Mouse (Mus musculus) CH12.LX (cell line): Measurements from ENCODE around the gene Daam1. TPM values are rescaled to one million over a fixed set of nuclear protein-coding genes. Genes with fewer than 3 reads are reported as not detected.

Source experiments
- DNase-seq: peaks from one replicate; pipeline ENCODE4 v3.0.0-alpha.2; 2013; ENCODE audit errors: extremely low read depth
- H3K27ac ChIP-seq: 2 replicates; pipeline ENCODE4 v1.5.1; 2012; ENCODE audit warnings: low read depth, mild to moderate bottlenecking, control low read depth, moderate library complexity; ENCODE audit not compliant: insufficient read depth
- H3K27me3 ChIP-seq: replicated peaks from 2 replicates; pipeline ENCODE3; 2012; ENCODE audit warnings: inconsistent platforms
- H3K36me3 ChIP-seq, 2 experiments: replicated peaks in 1 of 2; 2 replicates each; pipeline versions ENCODE3 to v1.6.1; 2012; ENCODE audit warnings: inconsistent platforms in 1 of 2, low read length in 1 of 2, mild to moderate bottlenecking in 1 of 2, mixed read lengths in 1 of 2, moderate library complexity in 1 of 2; ENCODE audit not compliant: control insufficient read depth in 1 of 2, insufficient read depth in 1 of 2
- H3K4me1 ChIP-seq, 2 experiments: 2 replicates each; pipeline ENCODE4 v1.6.1; 2012; ENCODE audit warnings: inconsistent platforms in 1 of 2, moderate library complexity in 1 of 2; ENCODE audit not compliant: insufficient read depth in 2 of 2, control insufficient read depth in 1 of 2
- H3K4me2 ChIP-seq: 2 replicates; pipeline ENCODE4 v1.6.1; 2012; ENCODE audit warnings: low read depth, mild to moderate bottlenecking, control low read depth; ENCODE audit not compliant: poor library complexity, insufficient read depth, severe bottlenecking
- H3K4me3 ChIP-seq, 3 experiments: fragments of 150-350 bp in 1 of 3; sonication (generic) in 1 of 3; replicated peaks in 1 of 3; 2 replicates each; pipeline versions ENCODE3 to v1.5.1; 2011 to 2012; ENCODE audit warnings: low read depth in 2 of 3, low read length in 2 of 3, mild to moderate bottlenecking in 2 of 3, moderate library complexity in 2 of 3, control low read depth in 1 of 3, improper control_type of control experiment in 1 of 3, inconsistent platforms in 1 of 3, mixed read lengths in 1 of 3; ENCODE audit not compliant: poor library complexity in 1 of 3
- H3K79me2 ChIP-seq: replicated peaks from 2 replicates; pipeline ENCODE4 v1.6.1; 2012; ENCODE audit warnings: mild to moderate bottlenecking, moderate library complexity; ENCODE audit not compliant: control insufficient read depth, poor library complexity, insufficient read depth, severe bottlenecking; ENCODE audit errors: extremely low read depth
- H3K9ac ChIP-seq: 2 replicates; pipeline ENCODE4 v1.6.1; 2012; ENCODE audit warnings: low read depth, mild to moderate bottlenecking, control low read depth, moderate library complexity; ENCODE audit not compliant: insufficient read depth
- H3K9me3 ChIP-seq: replicated peaks from 2 replicates; pipeline ENCODE3; 2012; ENCODE audit warnings: low read length, inconsistent platforms, mixed read lengths
- BHLHE40 ChIP-seq: IDR thresholded peaks from 2 replicates; pipeline ENCODE4 v1.6.1; 2011; ENCODE audit warnings: mild to moderate bottlenecking, low read depth, low read length, improper control_type of control experiment
- CHD2 ChIP-seq: IDR thresholded peaks from 2 replicates; pipeline ENCODE4 v1.6.1; 2011; ENCODE audit warnings: low read length, improper control_type of control experiment
- ELF1 ChIP-seq: IDR thresholded peaks from 2 replicates; pipeline ENCODE4 v1.6.1; 2014; ENCODE audit warnings: low read depth, mild to moderate bottlenecking, inconsistent platforms, low read length, improper control_type of control experiment
- EP300 ChIP-seq: IDR thresholded peaks from 2 replicates; pipeline ENCODE4 v1.6.1; 2011; ENCODE audit warnings: low read length, improper control_type of control experiment
- ETS1 ChIP-seq: conservative IDR thresholded peaks from 2 replicates; pipeline ENCODE4 v1.6.1; 2012; ENCODE audit warnings: low read depth, mild to moderate bottlenecking, inconsistent platforms, low read length, improper control_type of control experiment, moderate library complexity
- GABPA ChIP-seq: IDR thresholded peaks from 2 replicates; pipeline ENCODE4 v1.6.1; 2012; ENCODE audit warnings: low read depth, low read length, improper control_type of control experiment, inconsistent platforms; ENCODE audit not compliant: insufficient replicate concordance
- HCFC1 ChIP-seq: IDR thresholded peaks from 2 replicates; pipeline ENCODE4 v1.6.1; 2012; ENCODE audit warnings: low read depth, mild to moderate bottlenecking, inconsistent platforms, low read length, improper control_type of control experiment
- JUN ChIP-seq: IDR thresholded peaks from 2 replicates; pipeline ENCODE4 v1.6.1; 2011; ENCODE audit warnings: low read depth, mild to moderate bottlenecking, low read length, improper control_type of control experiment, moderate library complexity; ENCODE audit not compliant: insufficient read depth
- KAT2A ChIP-seq: IDR thresholded peaks from 2 replicates; pipeline ENCODE4 v1.6.1; 2012; ENCODE audit warnings: low read length, improper control_type of control experiment, inconsistent platforms; ENCODE audit not compliant: insufficient replicate concordance
- MAX ChIP-seq: IDR thresholded peaks from 2 replicates; pipeline ENCODE4 v1.6.1; 2011; ENCODE audit warnings: low read length, improper control_type of control experiment
- MAZ ChIP-seq: IDR thresholded peaks from 2 replicates; pipeline ENCODE4 v1.6.1; 2012; ENCODE audit warnings: low read depth, mild to moderate bottlenecking, inconsistent platforms, low read length, improper control_type of control experiment, moderate library complexity
- MEF2A ChIP-seq: IDR thresholded peaks from 2 replicates; pipeline ENCODE4 v1.6.1; 2014; ENCODE audit warnings: low read depth, mild to moderate bottlenecking, inconsistent platforms, low read length, improper control_type of control experiment, borderline replicate concordance
- MXI1 ChIP-seq: IDR thresholded peaks from 2 replicates; pipeline ENCODE4 v1.6.1; 2011; ENCODE audit warnings: mild to moderate bottlenecking, low read depth, low read length, improper control_type of control experiment
- MYC ChIP-seq: IDR thresholded peaks from 2 replicates; pipeline ENCODE4 v1.6.1; 2011; ENCODE audit warnings: low read depth, mild to moderate bottlenecking, improper control_type of control experiment, low read length
- NRF1 ChIP-seq: IDR thresholded peaks from 2 replicates; pipeline ENCODE4 v1.6.1; 2014; ENCODE audit warnings: low read depth, mild to moderate bottlenecking, inconsistent platforms, low read length, improper control_type of control experiment, moderate library complexity
- RAD21 ChIP-seq: IDR thresholded peaks from 2 replicates; pipeline ENCODE4 v1.6.1; 2011; ENCODE audit warnings: low read depth, mild to moderate bottlenecking, low read length, improper control_type of control experiment, moderate library complexity
- RCOR1 ChIP-seq: conservative IDR thresholded peaks from 2 replicates; pipeline ENCODE4 v1.6.1; 2012; ENCODE audit warnings: low read depth, mild to moderate bottlenecking, inconsistent platforms, low read length, improper control_type of control experiment
- SMC3 ChIP-seq: IDR thresholded peaks from 2 replicates; pipeline ENCODE4 v1.6.1; 2011; ENCODE audit warnings: low read depth, low read length, improper control_type of control experiment
- TBP ChIP-seq: conservative IDR thresholded peaks from 2 replicates; pipeline ENCODE4 v1.6.1; 2011; ENCODE audit warnings: low read depth, low read length, improper control_type of control experiment
- TCF12 ChIP-seq: IDR thresholded peaks from 2 replicates; pipeline ENCODE4 v1.6.1; 2014; ENCODE audit warnings: low read depth, mild to moderate bottlenecking, inconsistent platforms, low read length, improper control_type of control experiment
- ZC3H11A ChIP-seq: IDR thresholded peaks from 2 replicates; pipeline ENCODE4 v1.6.1; 2012; ENCODE audit warnings: low read depth, mild to moderate bottlenecking, inconsistent platforms, low read length, improper control_type of control experiment
- dilution Hi-C: fragments of 300-500 bp; cut with MboI; formaldehyde crosslinking; loops from 2 replicates; pipeline ENCODE4 v1.14.3; 2020; ENCODE audit warnings: low sequenced_read_pairs; ENCODE audit not compliant: extremely low pct_unique_long_range_greater_than_20kb, extremely low pct_ligation_motif_present
- in situ Hi-C: fragments of 300-500 bp; cut with MboI; formaldehyde crosslinking; loops from 3 replicates; pipeline ENCODE4 v1.14.3; 2019; ENCODE audit warnings: low sequenced_read_pairs, low pct_ligation_motif_present, low pct_unique_long_range_greater_than_20kb, mixed read lengths
- polyA plus RNA-seq: library from polyadenylated mRNA; unstranded; fragments of >175 nt; gene quantifications from 2 replicates; pipeline ENCODE4 v1.2.1, GENCODE M21; 2012; ENCODE audit warnings: low read depth; ENCODE audit not compliant: insufficient read length
- total RNA-seq, 2 experiments: library from RNA; depleted of rRNA; stranded (reverse); fragments of 300-350 nt in 1 of 2; fragments of >200 nt in 1 of 2; gene quantifications; 2 replicates each; pipeline ENCODE4 v1.2.3; 2012 to 2014

Gene Daam1
- total and polyA plus RNA-seq, 3 experiments: 10.7 to 27.9 (median 23.6) TPM

- no peak overlapping the region for H3K9ac ChIP-seq
- H3K27me3 ChIP-seq: no peaks in the 10 kb centered on the region
- TF ChIP-seq MYC (no peak), JUN (no peak), KAT2A (no peak), ETS1 (no peak)
- no peak overlapping the region for H3K4me2 ChIP-seq
- no peak for DNase-seq
- no peak overlapping the region for H3K27ac ChIP-seq
- no peaks in the 10 kb centered on the region for H3K36me3 ChIP-seq
- in situ Hi-C loops (no loop called here), dilution Hi-C loops (no loop called here)
- peaks cover 21 to 57% of the 10 kb centered on the region in 2 experiments for H3K4me1 ChIP-seq
- no peak overlapping the region for H3K4me3 ChIP-seq
- no peaks in the 10 kb centered on the region for H3K79me2 ChIP-seq
- H3K9me3 ChIP-seq: no peaks in the 10 kb centered on the region
These were observed 205.3 kb downstream of the Daam1 start for GRCm38 (mm10) chr12:72036097-72036661.

DNA sequence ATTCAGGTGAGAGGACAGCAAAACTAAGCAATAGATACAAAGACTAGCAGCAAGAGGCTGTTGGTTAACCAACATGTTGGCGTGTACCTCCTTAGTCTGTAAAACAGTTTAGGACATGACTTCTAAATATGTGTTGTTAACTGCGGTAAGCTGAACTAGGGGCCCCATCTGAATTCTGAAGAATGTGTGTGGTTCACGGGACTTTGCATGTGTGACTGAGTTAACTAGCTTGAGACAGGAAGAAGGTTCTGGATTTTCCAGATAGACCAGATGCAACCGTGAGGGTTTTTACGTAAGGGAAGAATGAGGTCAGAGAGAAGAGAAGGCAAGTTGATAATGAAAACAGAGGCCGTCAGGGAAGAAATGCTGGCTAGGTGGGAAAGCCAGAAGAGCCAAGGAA, 206.2 kb downstream of the Daam1 start:
- Histone ChIP-seq H3K27me3 (no peaks in the 10 kb centered on the region), H3K4me3 (no peak overlapping the region), H3K79me2 (no peaks in the 10 kb centered on the region), H3K9me3 (no peaks in the 10 kb centered on the region), H3K4me2 (peak overlapping the region; percentile 41), H3K9ac (no peak overlapping the region), H3K27ac (peak overlapping the region; percentile 30; the same call in 1 of the 2 replicates), H3K4me1 (peaks cover 17 to 51% of the 10 kb centered on the region in 2 experiments), H3K36me3 (no peaks in the 10 kb centered on the region)
- peak; percentile 98 for TF ChIP-seq BHLHE40
- TF ChIP-seq MYC: no peak
- TF ChIP-seq HCFC1: no peak
- peak; percentile 66 for TF ChIP-seq MEF2A
- TF ChIP-seq RCOR1: no peak
- TF ChIP-seq MAX: 0 out of 2 replicates have a peak, but pooled peaks have one; percentile 3
- TF ChIP-seq NRF1: no peak
- peak; percentile 93 for TF ChIP-seq ETS1
- TF ChIP-seq TBP: no peak
- no peak for TF ChIP-seq MAZ
- TF ChIP-seq ELF1: 0 out of 2 replicates have a peak, but pooled peaks have one; percentile 5
- TF ChIP-seq TCF12: peak; percentile 54; the same call in 1 of the 2 replicates
- no peak for TF ChIP-seq ZC3H11A
- TF ChIP-seq CHD2: no peak
- TF ChIP-seq SMC3: no peak
- peak; percentile 63; the same call in 1 of the 2 replicates for TF ChIP-seq EP300
- no peak for TF ChIP-seq GABPA
- no peak for TF ChIP-seq RAD21
- TF ChIP-seq MXI1: no peak
- in situ Hi-C loops: no loop called here
- dilution Hi-C loops: no loop called here
- DNase-seq: peak; percentile 69
